Mouse (Mus musculus): ENCODE data around the gene Ppfia2.

GRCm38 (mm10) chr10:106910108-106910507, 440.0 kb downstream of the Ppfia2 start:
- TF ChIP-seq POLR2A (IDR thresholded peaks at IDR 0.05; ENCODE audit: insufficient read length, low read depth) (no peak), MYOG (IDR thresholded peaks at IDR 0.05; ENCODE audit: control insufficient read depth in 1 of 3, insufficient read depth in 1 of 3, insufficient read length in 2 of 3, low read depth in 2 of 3) (no peak), POLR2AphosphoS2 (IDR thresholded peaks at IDR 0.05; ENCODE audit: insufficient read length, low read depth) (no peak), TCF3 (IDR thresholded peaks at IDR 0.05; ENCODE audit: insufficient read length, low read depth) (no peak), USF1 (IDR thresholded peaks at IDR 0.05; ENCODE audit: low read depth) (no peak), TCF12 (IDR thresholded peaks at IDR 0.05; ENCODE audit: insufficient read depth, poor library complexity, severe bottlenecking) (no peak), E2F4 (IDR thresholded peaks at IDR 0.05; ENCODE audit: insufficient read depth) (no peak), SRF (IDR thresholded peaks at IDR 0.05; ENCODE audit: control insufficient read depth, insufficient read length, low read depth) (no peak), CEBPB (IDR thresholded peaks at IDR 0.05; ENCODE audit: insufficient read depth, poor library complexity, severe bottlenecking) (no peak), MYOD1 (IDR thresholded peaks at IDR 0.05; ENCODE audit: control insufficient read depth in 1 of 3, insufficient read length in 2 of 3, low read depth in 2 of 3) (no peak), MAX (IDR thresholded peaks at IDR 0.05; ENCODE audit: low read depth) (no peak), REST (IDR thresholded peaks at IDR 0.05; ENCODE audit: insufficient read depth, insufficient read length) (no peak)

Data from myocyte (in vitro differentiated cells).